Mouse (Mus musculus) central nervous system, embryonic 14 days (tissue): ENCODE data around the gene Cbwd1. TPM values are rescaled to one million over a fixed set of nuclear protein-coding genes. Genes with fewer than 3 reads are reported as not detected.

Experiments
- polyA plus RNA-seq: library from polyadenylated mRNA; depleted of rRNA; stranded (reverse); fragments of >200 nt; gene quantifications from 2 replicates; pipeline ENCODE4 v1.2.3, GENCODE M21; 2012; rRNA removed

Cbwd1 gene
- polyA plus RNA-seq = 11.4 and 12.6 TPM in 2 replicates

DNA sequence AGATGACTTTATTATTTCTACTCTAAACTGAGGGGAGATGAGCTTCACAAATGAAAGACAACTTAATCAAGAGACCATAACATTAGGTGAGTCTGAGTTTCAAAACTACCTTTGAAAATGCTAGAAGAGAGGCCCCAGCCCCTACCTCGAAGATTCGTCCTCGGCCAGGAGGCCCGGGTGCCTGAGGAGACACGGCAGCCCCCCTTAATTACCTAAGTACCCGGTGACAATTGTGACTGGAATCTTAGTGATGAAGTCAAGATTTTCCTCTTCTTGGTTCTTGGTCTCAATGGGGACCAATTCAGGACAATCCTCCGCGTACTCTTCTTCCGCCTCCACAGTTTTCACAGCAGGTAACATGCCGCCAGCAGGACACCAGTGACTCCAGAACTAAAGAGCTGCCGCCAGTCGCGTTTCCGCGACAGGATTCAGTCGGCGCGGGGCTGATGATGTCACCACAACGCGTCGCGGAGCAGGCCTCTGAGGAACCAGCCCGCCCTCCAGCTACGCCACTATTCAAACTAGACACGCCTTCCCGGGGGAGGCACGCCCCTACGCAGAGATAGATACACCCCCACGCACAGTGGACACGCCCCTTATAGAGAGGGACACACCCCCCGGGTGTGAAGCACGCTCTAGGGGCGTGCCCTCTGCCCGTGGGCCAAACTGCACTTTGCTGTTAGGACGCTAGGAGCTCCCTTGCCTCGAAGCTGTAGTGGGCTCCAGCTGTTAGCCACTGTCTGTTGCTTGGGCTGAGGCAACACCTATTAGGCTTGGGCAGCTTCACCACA lies at the start of gene Cbwd1:
Gene Cbwd1, minus strand, starts transcription at position 439 of the 791 bp plus-strand sequence.

GRCm38 (mm10) chr19:24999201-24999886 lies 37.9 kb upstream of the Cbwd1 start, which contains the start of gene Dock8:
TSS of gene Dock8 (plus strand) at chr19:24999534.

GRCm38 (mm10) chr19:24900581-24901220 lies 60.7 kb downstream of the Cbwd1 start, which contains the start of gene Foxd4:
TSS of gene Foxd4 (minus strand) at chr19:24901197.

DNA sequence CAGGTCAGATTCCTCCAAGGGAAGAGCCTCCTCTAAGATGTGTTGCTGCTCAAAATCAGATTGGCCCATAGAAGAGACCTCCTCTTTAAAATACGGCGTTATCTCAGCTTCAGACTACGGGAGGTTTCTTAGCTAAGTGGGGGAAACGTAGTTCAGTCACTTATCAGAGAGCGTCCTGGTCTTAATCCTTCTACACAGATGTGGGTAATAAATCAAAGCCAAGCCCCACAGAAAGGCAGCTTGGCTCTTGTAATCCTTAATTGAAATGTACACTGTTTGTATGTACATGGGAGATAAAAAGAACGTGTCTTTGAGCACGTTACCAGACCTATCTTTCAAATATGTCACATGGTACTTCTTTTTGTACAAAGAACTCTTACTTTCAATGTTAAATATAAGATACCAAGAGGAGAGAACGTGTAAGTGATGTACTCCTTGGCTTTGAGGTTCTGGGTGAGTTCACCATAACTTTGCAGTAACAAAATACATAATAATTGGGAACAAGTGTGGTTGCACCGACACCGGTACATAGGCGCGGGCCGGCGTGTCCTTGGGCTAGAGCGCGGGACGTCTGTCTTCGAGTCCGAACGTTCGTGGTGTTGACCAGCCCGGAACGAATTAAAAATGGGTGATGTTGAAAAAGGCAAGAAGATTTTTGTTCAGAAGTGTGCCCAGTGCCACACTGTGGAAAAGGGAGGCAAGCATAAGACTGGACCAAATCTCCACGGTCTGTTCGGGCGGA lies 86.1 kb downstream of the Cbwd1 start, which contains the start of gene Gm10053:
Gene Gm10053, plus strand, starts transcription at position 558 of the 742 bp plus-strand sequence.

Other genes with a start within 250 kb of the Cbwd1 start
- 4.4 and 10.4 TPM in 2 replicates for gene Pgm5, start 99.8 kb downstream of the Cbwd1 start, polyA plus RNA-seq
- gene Gm10053, start 85.9 kb downstream of the Cbwd1 start, polyA plus RNA-seq = 52.8 and 64.7 TPM in 2 replicates
- 0.10 and 0.39 TPM in 2 replicates for gene Foxd4, start 60.4 kb downstream of the Cbwd1 start, polyA plus RNA-seq
- 1.00 and 1.1 TPM in 2 replicates for gene Dock8, start 37.9 kb upstream of the Cbwd1 start, polyA plus RNA-seq